Mouse (Mus musculus): ENCODE measurements around the gene Nedd4.

GRCm38 (mm10) chr9:72707999-72708398, 45.9 kb downstream of the Nedd4 start:
- TF ChIP-seq POLR2A (IDR thresholded peaks at IDR 0.05; ENCODE audit: borderline replicate concordance, control insufficient read depth, low read depth, low read length) = no peak
- TF ChIP-seq CTCF (IDR thresholded peaks at IDR 0.05; ENCODE audit: control insufficient read depth, insufficient read depth, low read length) = no peak

Measured in bone marrow, adult 2 months (tissue).